Mouse (Mus musculus): ENCODE results near the gene Idnk.

DNA sequence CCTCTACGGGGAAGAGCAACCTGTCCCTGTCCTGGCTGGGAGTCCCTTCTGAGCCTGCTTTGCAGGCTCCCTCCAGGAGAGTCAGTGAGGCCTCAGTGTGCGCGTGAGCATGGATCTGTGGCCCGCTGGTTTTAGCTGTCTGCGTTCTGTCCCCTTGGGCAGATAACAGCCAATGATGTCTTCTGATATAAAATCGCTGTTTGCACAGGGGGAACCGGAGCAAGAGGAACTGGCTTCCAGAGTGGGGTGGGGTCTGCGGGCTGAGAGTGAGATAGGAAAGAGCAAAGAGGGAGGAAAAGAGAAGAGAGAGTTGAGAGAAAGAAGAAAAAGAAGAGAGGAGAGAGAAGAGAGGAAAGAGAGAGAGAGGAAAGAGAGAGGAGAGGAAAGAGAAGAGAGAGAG is 413 bp upstream of the Idnk start:
- no peak for TF ChIP-seq CTCF (IDR thresholded peaks at IDR 0.05; ENCODE audit: low read depth)
- TF ChIP-seq EP300 (IDR thresholded peaks at IDR 0.05; ENCODE audit: low read depth): no peak
